Mouse (Mus musculus): ENCODE data around the gene Fam213b. TPM values are rescaled to one million over a fixed set of nuclear protein-coding genes. Genes with fewer than 3 reads are reported as not detected.
A peak's percentile ranks its signal among the peaks of the same experiment; 100 is the strongest.

Gene Fam213b
- polyA plus RNA-seq (2017; shearing (Covaris generic)), result 10 to 100 TPM in 1 of 2 experiments, 1 to 10 TPM in 1; 5.4 to 11.3 TPM

- peak; percentile 91 for ATAC-seq
Observed at GRCm38 (mm10) chr4:154898506-154899446, at the start of gene Fam213b. Gene Fam213b (minus strand): TSS chr4:154899135.

GRCm38 (mm10) chr4:154948066-154948939 is 49.4 kb upstream of the Fam213b start:
- no peak for ATAC-seq

- no peak for ATAC-seq
Observed at GRCm38 (mm10) chr4:154946319-154946718, 47.4 kb upstream of the Fam213b start.

- ATAC-seq, result peak; percentile 88
Observed at GRCm38 (mm10) chr4:154944121-154944590, 45.2 kb upstream of the Fam213b start.

GRCm38 (mm10) chr4:154943323-154944039 is 44.5 kb upstream of the Fam213b start:
- ATAC-seq, result peak; percentile 13

GRCm38 (mm10) chr4:154942632-154943322 is 43.8 kb upstream of the Fam213b start:
- ATAC-seq, result peak; percentile 50

GRCm38 (mm10) chr4:154941831-154942230 is 42.9 kb upstream of the Fam213b start:
- no peak for ATAC-seq

GRCm38 (mm10) chr4:154940156-154940555 is 41.2 kb upstream of the Fam213b start:
- ATAC-seq, result no peak

GRCm38 (mm10) chr4:154937746-154938145 is 38.8 kb upstream of the Fam213b start:
- ATAC-seq, result no peak

GRCm38 (mm10) chr4:154936542-154937255 is 37.8 kb upstream of the Fam213b start:
- peak; percentile 93 for ATAC-seq

GRCm38 (mm10) chr4:154935788-154936187 is 36.9 kb upstream of the Fam213b start:
- ATAC-seq, result peak; percentile 48

- ATAC-seq, result no peak
Observed at GRCm38 (mm10) chr4:154934800-154935199, 35.9 kb upstream of the Fam213b start.

GRCm38 (mm10) chr4:154933306-154933907 is 34.5 kb upstream of the Fam213b start:
- no peak for ATAC-seq

GRCm38 (mm10) chr4:154929088-154929660 is 30.2 kb upstream of the Fam213b start:
- ATAC-seq, result no peak

- ATAC-seq, result peak; percentile 15
Observed at GRCm38 (mm10) chr4:154928395-154929087, 29.6 kb upstream of the Fam213b start, which contains the start of gene Tnfrsf14. Gene Tnfrsf14 (minus strand): TSS chr4:154928563.

GRCm38 (mm10) chr4:154927899-154928337 is 29.0 kb upstream of the Fam213b start:
- ATAC-seq, result peak; percentile 90

GRCm38 (mm10) chr4:154926969-154927898 is 28.3 kb upstream of the Fam213b start:
- ATAC-seq, result no peak

GRCm38 (mm10) chr4:154925413-154925812 is 26.5 kb upstream of the Fam213b start:
- no peak for ATAC-seq
